ENCODE assay signal across 8 mouse cellular contexts in genomic region chr7:39448626-39449242, GRCm38 (mm10). TPM values are rescaled to one million over a fixed set of nuclear protein-coding genes. Genes with fewer than 3 reads are reported as not detected.
DNase-seq lines count a peak whose midpoint lies in the region; ATAC-seq lines count a peak whose summit lies in the region.

No protein-coding gene starts in this region.

- WGBS in embryonic facial prominence, embryonic 15.5 days: 56% methylated on average over 11 of the region's 11 CpGs
- 52% methylated on average over 11 of the region's 11 CpGs for WGBS in intestine, embryonic 16.5 days
- 60% methylated on average over 11 of the region's 11 CpGs for WGBS in midbrain, embryonic 16.5 days

- H3K4me1 ChIP-seq in embryonic facial prominence, embryonic 15.5 days: peaks cover 6% of the 10 kb centered on the region; the same call in 1 of the 2 replicates
- peaks cover 7% of the 10 kb centered on the region; the same call in 1 of the 2 replicates for H3K4me1 ChIP-seq in intestine, embryonic 16.5 days (ENCODE audit: control insufficient read depth, insufficient read depth, low read length)
- peaks cover 16% of the 10 kb centered on the region for H3K4me1 ChIP-seq in midbrain, embryonic 16.5 days (ENCODE audit: control insufficient read depth, insufficient read depth, low read length)

- no peak overlapping the region for H3K27ac ChIP-seq in embryonic facial prominence, embryonic 15.5 days (replicated peaks)
- H3K27ac ChIP-seq in intestine, embryonic 16.5 days (ENCODE audit: low read length): no peak overlapping the region
- H3K27ac ChIP-seq in midbrain, embryonic 16.5 days (ENCODE audit: low read length): peak overlapping the region; percentile 84

- no peak overlapping the region for H3K9ac ChIP-seq in embryonic facial prominence, embryonic 15.5 days
- H3K9ac ChIP-seq in intestine, embryonic 16.5 days (ENCODE audit: low read depth, low read length): peak overlapping the region; percentile 61; the same call in 1 of the 2 replicates
- peak overlapping the region; percentile 63; the same call in 1 of the 2 replicates for H3K9ac ChIP-seq in midbrain, embryonic 16.5 days (ENCODE audit: low read depth, low read length)

- DNase-seq in right cerebral cortex, postnatal 14 days: peak; percentile 17
- DNase-seq in right cerebral cortex, adult 18-20 months: no peak
- no peak for DNase-seq in thymus, postnatal 36 days
- DNase-seq in ovary, postnatal 10 days (ENCODE audit: low spot score): no peak
- DNase-seq in yolk sac, embryonic 10.5 days (ENCODE audit: low spot score): no peak

- H3K4me2 ChIP-seq in embryonic facial prominence, embryonic 15.5 days (replicated peaks): peak overlapping the region; percentile 57
- H3K4me2 ChIP-seq in intestine, embryonic 16.5 days (ENCODE audit: low read depth, low read length): peak overlapping the region; percentile 60
- H3K4me2 ChIP-seq in midbrain, embryonic 16.5 days (ENCODE audit: low read length): peak overlapping the region; percentile 79

- no peaks in the 10 kb centered on the region for H3K36me3 ChIP-seq in embryonic facial prominence, embryonic 15.5 days
- H3K36me3 ChIP-seq in intestine, embryonic 16.5 days (ENCODE audit: control insufficient read depth, insufficient read depth, low read length): no peaks in the 10 kb centered on the region
- 0 out of 2 replicates have a peak, but pooled peaks cover 5% of the 10 kb centered on the region for H3K36me3 ChIP-seq in midbrain, embryonic 16.5 days (ENCODE audit: control insufficient read depth, insufficient read depth, low read length)

- peak overlapping the region; percentile 78 for H3K4me3 ChIP-seq in embryonic facial prominence, embryonic 15.5 days (replicated peaks)
- H3K4me3 ChIP-seq in intestine, embryonic 16.5 days (ENCODE audit: low read length): peak overlapping the region; percentile 69
- H3K4me3 ChIP-seq in midbrain, embryonic 16.5 days (ENCODE audit: low read depth, low read length): peak overlapping the region; percentile 77

- H3K27me3 ChIP-seq in embryonic facial prominence, embryonic 15.5 days: peaks cover 9% of the 10 kb centered on the region; the same call in 1 of the 2 replicates
- H3K27me3 ChIP-seq in intestine, embryonic 16.5 days (replicated peaks; ENCODE audit: control insufficient read depth, insufficient read depth, low read length): peaks cover 3% of the 10 kb centered on the region; the same call in 1 of the 2 replicates
- H3K27me3 ChIP-seq in midbrain, embryonic 16.5 days (ENCODE audit: control insufficient read depth, insufficient read depth, low read depth, low read length): no peaks in the 10 kb centered on the region

- no peaks in the 10 kb centered on the region for H3K9me3 ChIP-seq in embryonic facial prominence, embryonic 15.5 days (replicated peaks)
- no peaks in the 10 kb centered on the region for H3K9me3 ChIP-seq in intestine, embryonic 16.5 days (ENCODE audit: control insufficient read depth, low read length)
- H3K9me3 ChIP-seq in midbrain, embryonic 16.5 days (replicated peaks; ENCODE audit: control insufficient read depth, low read length, poor library complexity, severe bottlenecking): no peaks in the 10 kb centered on the region

- no peak for ATAC-seq in embryonic facial prominence, embryonic 15.5 days (ENCODE audit: insufficient number of reproducible peaks, low FRiP score, low TSS enrichment, low read depth)
- no peak for ATAC-seq in intestine, embryonic 16.5 days
- peak; percentile 65 for ATAC-seq in midbrain, embryonic 16.5 days

RNA-seq across cellular contexts. Expression of gene Gm5114, which starts 35.8 kb away (rescaled TPM):
- polyA plus RNA-seq in embryonic facial prominence, embryonic 15.5 days (2015; fragmentation: Nextera tagmentation; extraction: Ambion mirVana): not detected in 2 replicates
- not detected in 2 replicates for polyA plus RNA-seq in intestine, embryonic 16.5 days (2015; fragmentation: Nextera tagmentation; extraction: Ambion mirVana)
- not detected in 2 replicates for polyA plus RNA-seq in midbrain, embryonic 16.5 days (2015; fragmentation: Nextera tagmentation; extraction: Ambion mirVana)
